Mouse (Mus musculus) CH12.LX (cell line): ENCODE measurements around the gene Ubl4b.

Experiments
- CHD1 ChIP-seq: IDR thresholded peaks from 2 replicates; pipeline ENCODE4 v1.6.1; 2012; ENCODE audit warnings: low read depth, low read length, improper control_type of control experiment, inconsistent platforms
- CTCF ChIP-seq, 2 experiments: IDR thresholded peaks in 1 of 2; conservative IDR thresholded peaks in 1 of 2; 2 replicates each; pipeline ENCODE4 v1.5.1; 2011 to 2012; ENCODE audit warnings: low read depth in 2 of 2, low read length in 2 of 2, improper control_type of control experiment in 1 of 2, inconsistent platforms in 1 of 2, mild to moderate bottlenecking in 1 of 2, moderate library complexity in 1 of 2
- E2F4 ChIP-seq: IDR thresholded peaks from 2 replicates; pipeline ENCODE4 v1.6.1; 2011; ENCODE audit warnings: low read depth, low read length, improper control_type of control experiment; ENCODE audit not compliant: insufficient replicate concordance
- EP300 ChIP-seq: IDR thresholded peaks from 2 replicates; pipeline ENCODE4 v1.6.1; 2011; ENCODE audit warnings: low read length, improper control_type of control experiment
- MAFK ChIP-seq: IDR thresholded peaks from 2 replicates; pipeline ENCODE4 v1.6.1; 2011; ENCODE audit warnings: low read length, improper control_type of control experiment; ENCODE audit not compliant: insufficient replicate concordance
- MXI1 ChIP-seq: IDR thresholded peaks from 2 replicates; pipeline ENCODE4 v1.6.1; 2011; ENCODE audit warnings: mild to moderate bottlenecking, low read depth, low read length, improper control_type of control experiment
- MYC ChIP-seq: IDR thresholded peaks from 2 replicates; pipeline ENCODE4 v1.6.1; 2011; ENCODE audit warnings: low read depth, mild to moderate bottlenecking, improper control_type of control experiment, low read length
- POLR2A ChIP-seq: IDR thresholded peaks from 2 replicates; pipeline ENCODE4 v1.6.1; 2011; ENCODE audit warnings: low read depth, mild to moderate bottlenecking, improper control_type of control experiment, low read length
- POLR2AphosphoS2 ChIP-seq: IDR thresholded peaks from 2 replicates; pipeline ENCODE4 v1.6.1; 2011; ENCODE audit warnings: low read depth, low read length, improper control_type of control experiment
- RAD21 ChIP-seq: IDR thresholded peaks from 2 replicates; pipeline ENCODE4 v1.6.1; 2011; ENCODE audit warnings: low read depth, mild to moderate bottlenecking, low read length, improper control_type of control experiment, moderate library complexity
- SIN3A ChIP-seq: IDR thresholded peaks from 2 replicates; pipeline ENCODE4 v1.6.1; 2012; ENCODE audit warnings: low read length, improper control_type of control experiment, inconsistent platforms
- TCF12 ChIP-seq: IDR thresholded peaks from 2 replicates; pipeline ENCODE4 v1.6.1; 2014; ENCODE audit warnings: low read depth, mild to moderate bottlenecking, inconsistent platforms, low read length, improper control_type of control experiment

GRCm38 (mm10) chr3:107600127-107600526 is 45.3 kb upstream of the Ubl4b start:
- no peak for TF ChIP-seq SIN3A
- no peak for TF ChIP-seq MXI1
- TF ChIP-seq MYC: no peak
- TF ChIP-seq TCF12: no peak
- no peak for TF ChIP-seq CHD1
- no peak for TF ChIP-seq POLR2AphosphoS2
- TF ChIP-seq E2F4: no peak
- no peak for TF ChIP-seq POLR2A
- TF ChIP-seq EP300: no peak
- TF ChIP-seq MAFK: no peak
- no peak for TF ChIP-seq CTCF (conservative IDR thresholded peaks at IDR 0.05 in 1 of 2, IDR thresholded peaks at IDR 0.05 in 1 of 2; ENCODE audit: low read depth in 2 of 2, low read length in 2 of 2)
- TF ChIP-seq RAD21: no peak
